Mouse (Mus musculus): ENCODE data around the gene Adamts2. TPM values are rescaled to one million over a fixed set of nuclear protein-coding genes. Genes with fewer than 3 reads are reported as not detected.

Gene Adamts2
- polyA plus RNA-seq, 1 experiment: 0.73 TPM

GRCm38 (mm10) chr11:50617015-50617543 lies 15.2 kb downstream of the Adamts2 start:
- no peak overlapping the region for H3K9ac ChIP-seq (ENCODE audit: low read depth, poor library complexity, severe bottlenecking)
- no peaks in the 10 kb centered on the region for H3K36me3 ChIP-seq (ENCODE audit: control insufficient read depth, insufficient read depth, low read length, poor library complexity, severe bottlenecking)
- no peaks in the 10 kb centered on the region for H3K4me1 ChIP-seq (ENCODE audit: control insufficient read depth, insufficient read depth, low read length)
- no peak for TF ChIP-seq EP300 (IDR thresholded peaks at IDR 0.05; ENCODE audit: insufficient read depth, low read depth, low read length)
- no peak for TF ChIP-seq CTCF (IDR thresholded peaks at IDR 0.05; ENCODE audit: low read depth, low read length)
- TF ChIP-seq POLR2A (IDR thresholded peaks at IDR 0.05; ENCODE audit: insufficient read depth, low read length): no peak
- no peaks in the 10 kb centered on the region for H3K9me3 ChIP-seq (replicated peaks; ENCODE audit: control insufficient read depth, insufficient read depth, low read length, poor library complexity, severe bottlenecking)
- H3K4me3 ChIP-seq (ENCODE audit: low read depth, low read length): no peak overlapping the region
- no peaks in the 10 kb centered on the region for H3K27me3 ChIP-seq (ENCODE audit: control insufficient read depth, insufficient read depth, low read length, poor library complexity, severe bottlenecking)
- H3K27ac ChIP-seq (ENCODE audit: insufficient read depth, low read length): no peak overlapping the region

GRCm38 (mm10) chr11:50620926-50621325 lies 19.0 kb downstream of the Adamts2 start:
- no peak overlapping the region for H3K27ac ChIP-seq (ENCODE audit: insufficient read depth, low read length)
- TF ChIP-seq EP300 (IDR thresholded peaks at IDR 0.05; ENCODE audit: insufficient read depth, low read depth, low read length): no peak
- TF ChIP-seq POLR2A (IDR thresholded peaks at IDR 0.05; ENCODE audit: insufficient read depth, low read length): no peak
- TF ChIP-seq CTCF (IDR thresholded peaks at IDR 0.05; ENCODE audit: low read depth, low read length): no peak
- H3K27me3 ChIP-seq (ENCODE audit: control insufficient read depth, insufficient read depth, low read length, poor library complexity, severe bottlenecking): no peaks in the 10 kb centered on the region
- H3K4me3 ChIP-seq (ENCODE audit: low read depth, low read length): no peak overlapping the region
- no peak overlapping the region for H3K9ac ChIP-seq (ENCODE audit: low read depth, poor library complexity, severe bottlenecking)
- H3K9me3 ChIP-seq (replicated peaks; ENCODE audit: control insufficient read depth, insufficient read depth, low read length, poor library complexity, severe bottlenecking): no peaks in the 10 kb centered on the region
- no peaks in the 10 kb centered on the region for H3K4me1 ChIP-seq (ENCODE audit: control insufficient read depth, insufficient read depth, low read length)
- H3K36me3 ChIP-seq (ENCODE audit: control insufficient read depth, insufficient read depth, low read length, poor library complexity, severe bottlenecking): no peaks in the 10 kb centered on the region

GRCm38 (mm10) chr11:50621364-50621763 lies 19.5 kb downstream of the Adamts2 start:
- no peak for TF ChIP-seq EP300 (IDR thresholded peaks at IDR 0.05; ENCODE audit: insufficient read depth, low read depth, low read length)
- TF ChIP-seq CTCF (IDR thresholded peaks at IDR 0.05; ENCODE audit: low read depth, low read length): no peak
- TF ChIP-seq POLR2A (IDR thresholded peaks at IDR 0.05; ENCODE audit: insufficient read depth, low read length): no peak
- H3K27ac ChIP-seq (ENCODE audit: insufficient read depth, low read length): no peak overlapping the region

GRCm38 (mm10) chr11:50622238-50622726 lies 20.4 kb downstream of the Adamts2 start:
- Histone ChIP-seq H3K4me1 (ENCODE audit: control insufficient read depth, insufficient read depth, low read length) (no peaks in the 10 kb centered on the region), H3K9me3 (replicated peaks; ENCODE audit: control insufficient read depth, insufficient read depth, low read length, poor library complexity, severe bottlenecking) (no peaks in the 10 kb centered on the region), H3K27me3 (ENCODE audit: control insufficient read depth, insufficient read depth, low read length, poor library complexity, severe bottlenecking) (no peaks in the 10 kb centered on the region), H3K9ac (ENCODE audit: low read depth, poor library complexity, severe bottlenecking) (no peak overlapping the region), H3K4me3 (ENCODE audit: low read depth, low read length) (no peak overlapping the region), H3K27ac (ENCODE audit: insufficient read depth, low read length) (no peak overlapping the region), H3K36me3 (ENCODE audit: control insufficient read depth, insufficient read depth, low read length, poor library complexity, severe bottlenecking) (no peaks in the 10 kb centered on the region)
- TF ChIP-seq CTCF (IDR thresholded peaks at IDR 0.05; ENCODE audit: low read depth, low read length): no peak
- no peak for TF ChIP-seq EP300 (IDR thresholded peaks at IDR 0.05; ENCODE audit: insufficient read depth, low read depth, low read length)
- no peak for TF ChIP-seq POLR2A (IDR thresholded peaks at IDR 0.05; ENCODE audit: insufficient read depth, low read length)

More at GRCm38 (mm10) chr11:50621364-50621763, 19.5 kb downstream of the Adamts2 start:
- Histone ChIP-seq H3K4me1 (ENCODE audit: control insufficient read depth, insufficient read depth, low read length) (no peaks in the 10 kb centered on the region), H3K36me3 (ENCODE audit: control insufficient read depth, insufficient read depth, low read length, poor library complexity, severe bottlenecking) (no peaks in the 10 kb centered on the region), H3K9me3 (replicated peaks; ENCODE audit: control insufficient read depth, insufficient read depth, low read length, poor library complexity, severe bottlenecking) (no peaks in the 10 kb centered on the region), H3K27me3 (ENCODE audit: control insufficient read depth, insufficient read depth, low read length, poor library complexity, severe bottlenecking) (no peaks in the 10 kb centered on the region), H3K4me3 (ENCODE audit: low read depth, low read length) (no peak overlapping the region), H3K9ac (ENCODE audit: low read depth, poor library complexity, severe bottlenecking) (no peak overlapping the region)

- no peaks in the 10 kb centered on the region for H3K9me3 ChIP-seq (replicated peaks; ENCODE audit: control insufficient read depth, insufficient read depth, low read length, poor library complexity, severe bottlenecking)
- no peak overlapping the region for H3K27ac ChIP-seq (ENCODE audit: insufficient read depth, low read length)
- H3K27me3 ChIP-seq (ENCODE audit: control insufficient read depth, insufficient read depth, low read length, poor library complexity, severe bottlenecking): no peaks in the 10 kb centered on the region
- no peaks in the 10 kb centered on the region for H3K36me3 ChIP-seq (ENCODE audit: control insufficient read depth, insufficient read depth, low read length, poor library complexity, severe bottlenecking)
- H3K4me3 ChIP-seq (ENCODE audit: low read depth, low read length): no peak overlapping the region
- H3K4me1 ChIP-seq (ENCODE audit: control insufficient read depth, insufficient read depth, low read length): no peaks in the 10 kb centered on the region
- no peak for TF ChIP-seq CTCF (IDR thresholded peaks at IDR 0.05; ENCODE audit: low read depth, low read length)
- no peak for TF ChIP-seq POLR2A (IDR thresholded peaks at IDR 0.05; ENCODE audit: insufficient read depth, low read length)
- no peak for TF ChIP-seq EP300 (IDR thresholded peaks at IDR 0.05; ENCODE audit: insufficient read depth, low read depth, low read length)
- H3K9ac ChIP-seq (ENCODE audit: low read depth, poor library complexity, severe bottlenecking): no peak overlapping the region
Observed at GRCm38 (mm10) chr11:50623806-50624205, 21.9 kb downstream of the Adamts2 start.

GRCm38 (mm10) chr11:50624239-50624638 lies 22.4 kb downstream of the Adamts2 start:
- H3K9ac ChIP-seq (ENCODE audit: low read depth, poor library complexity, severe bottlenecking): no peak overlapping the region
- no peaks in the 10 kb centered on the region for H3K9me3 ChIP-seq (replicated peaks; ENCODE audit: control insufficient read depth, insufficient read depth, low read length, poor library complexity, severe bottlenecking)
- H3K4me1 ChIP-seq (ENCODE audit: control insufficient read depth, insufficient read depth, low read length): no peaks in the 10 kb centered on the region
- H3K27ac ChIP-seq (ENCODE audit: insufficient read depth, low read length): no peak overlapping the region
- H3K36me3 ChIP-seq (ENCODE audit: control insufficient read depth, insufficient read depth, low read length, poor library complexity, severe bottlenecking): no peaks in the 10 kb centered on the region
- no peaks in the 10 kb centered on the region for H3K27me3 ChIP-seq (ENCODE audit: control insufficient read depth, insufficient read depth, low read length, poor library complexity, severe bottlenecking)
- no peak overlapping the region for H3K4me3 ChIP-seq (ENCODE audit: low read depth, low read length)
- TF ChIP-seq CTCF (IDR thresholded peaks at IDR 0.05; ENCODE audit: low read depth, low read length) (no peak), POLR2A (IDR thresholded peaks at IDR 0.05; ENCODE audit: insufficient read depth, low read length) (no peak), EP300 (IDR thresholded peaks at IDR 0.05; ENCODE audit: insufficient read depth, low read depth, low read length) (no peak)
